Mouse (Mus musculus) lung, postnatal 4 days (tissue): ENCODE measurements at regions not wholly inside any gene's neighbourhood (a gene's known extent, or its start where the extent isn't known, plus 50 kb on each side); places are given as distances from the start of the nearest gene placed in this dataset.
A peak's percentile ranks its signal among the peaks of the same experiment; 100 is the strongest.

Experiments used
- DNase-seq, 2 experiments: peaks; one replicate each; pipeline ENCODE4 v3.0.0; 2021

GRCm38 (mm10) chr11:79881812-79882211, 80.4 kb downstream of the Utp6 start:
- no peak for DNase-seq

GRCm38 (mm10) chr11:79878091-79878490, 84.1 kb downstream of the Utp6 start:
- DNase-seq = peak; percentile 66 to 77

GRCm38 (mm10) chr11:79877184-79877745, 84.9 kb downstream of the Utp6 start:
- DNase-seq = peak; percentile 65 to 78

GRCm38 (mm10) chr11:79871783-79872628, 90.2 kb downstream of the Utp6 start:
- DNase-seq = peak; percentile 38 to 55

GRCm38 (mm10) chr11:79870189-79870588, 92.0 kb downstream of the Utp6 start:
- peak; percentile 51 to 62 for DNase-seq

- no peak for DNase-seq
Measured at GRCm38 (mm10) chr11:79869009-79869408, 93.2 kb downstream of the Utp6 start.

GRCm38 (mm10) chr11:79864836-79865235, 97.4 kb downstream of the Utp6 start:
- DNase-seq = peak; percentile 68 to 73

GRCm38 (mm10) chr11:79863487-79864175, 98.6 kb downstream of the Utp6 start:
- no peak for DNase-seq

GRCm38 (mm10) chr11:79860611-79861067, 101.6 kb downstream of the Utp6 start:
- DNase-seq = no peak

- no peak for DNase-seq
Measured at GRCm38 (mm10) chr11:79856376-79856775, 105.8 kb downstream of the Utp6 start.

- no peak for DNase-seq
Measured at GRCm38 (mm10) chr11:79849545-79849944, 112.6 kb downstream of the Utp6 start.

- no peak for DNase-seq
Measured at GRCm38 (mm10) chr11:79844436-79844835, 117.8 kb downstream of the Utp6 start.

GRCm38 (mm10) chr11:79843021-79843420, 119.2 kb downstream of the Utp6 start:
- no peak for DNase-seq

GRCm38 (mm10) chr11:79839973-79840372, 122.2 kb downstream of the Utp6 start:
- peak in 1 of 2 experiments; percentile 43 for DNase-seq

GRCm38 (mm10) chr11:79838051-79838450, 124.1 kb downstream of the Utp6 start:
- DNase-seq = no peak

- no peak for DNase-seq
Measured at GRCm38 (mm10) chr11:79837076-79837990, 124.9 kb downstream of the Utp6 start.

- no peak for DNase-seq
Measured at GRCm38 (mm10) chr11:79835873-79836272, 126.3 kb downstream of the Utp6 start.

GRCm38 (mm10) chr11:79833817-79834216, 128.4 kb downstream of the Utp6 start:
- no peak for DNase-seq

GRCm38 (mm10) chr11:79831591-79832320, 130.4 kb downstream of the Utp6 start:
- no peak for DNase-seq

GRCm38 (mm10) chr11:79830567-79831055, 131.6 kb downstream of the Utp6 start:
- peak; percentile 43 to 68 for DNase-seq

- DNase-seq = no peak
Measured at GRCm38 (mm10) chr11:79827034-79827433, 135.2 kb downstream of the Utp6 start.

- no peak for DNase-seq
Measured at GRCm38 (mm10) chr11:79825881-79826280, 136.3 kb downstream of the Utp6 start.
